Mouse (Mus musculus): ENCODE results near the gene Tbc1d30. TPM values are rescaled to one million over a fixed set of nuclear protein-coding genes. Genes with fewer than 3 reads are reported as not detected.
A peak's percentile ranks its signal among the peaks of the same experiment; 100 is the strongest.

Gene Tbc1d30
- polyA plus RNA-seq, 1 experiment from 2014 or later = 1.1 TPM

DNA sequence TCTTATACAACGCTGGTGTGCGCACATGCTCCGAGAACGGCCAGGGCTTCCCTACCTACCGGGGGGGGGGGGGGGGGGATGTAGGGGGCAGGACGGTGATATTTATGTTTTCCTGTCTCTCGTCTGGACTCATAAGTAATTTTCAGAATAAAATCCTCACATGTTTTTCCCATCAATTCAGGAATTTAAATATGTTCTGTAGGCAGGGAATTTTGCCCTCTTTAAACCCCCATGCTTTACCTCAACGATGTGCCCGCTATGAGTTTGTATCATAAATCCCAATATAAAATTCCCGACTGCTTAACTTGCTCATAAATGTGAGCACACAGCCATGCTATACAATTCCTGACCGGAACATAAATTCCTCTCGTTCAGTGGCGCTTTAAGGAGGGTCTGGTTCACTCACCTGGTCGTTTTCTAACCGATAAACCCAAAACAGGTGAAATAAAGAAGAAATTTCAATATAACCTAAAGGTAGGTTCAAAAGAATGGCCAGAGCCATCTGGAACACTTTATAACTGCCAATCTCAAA, 122.6 kb downstream of the Tbc1d30 start:
- no peak for ATAC-seq (ENCODE audit: insufficient number of reproducible peaks, low FRiP score, low TSS enrichment, low read depth)
- H3K27me3 ChIP-seq = no peaks in the 10 kb centered on the region
- H3K4me1 ChIP-seq = peaks cover 19% of the 10 kb centered on the region
- peak overlapping the region; percentile 67; the same call in 1 of the 2 replicates for H3K27ac ChIP-seq
- H3K9me3 ChIP-seq = no peaks in the 10 kb centered on the region
- 0 out of 2 replicates have a peak overlapping the region, but pooled peaks have one; percentile 28 for H3K4me2 ChIP-seq
- 28% methylated on average over 15 of the region's 15 CpGs for WGBS
- H3K4me3 ChIP-seq = no peak overlapping the region
- no peaks in the 10 kb centered on the region for H3K36me3 ChIP-seq
- H3K9ac ChIP-seq = no peak overlapping the region

DNA sequence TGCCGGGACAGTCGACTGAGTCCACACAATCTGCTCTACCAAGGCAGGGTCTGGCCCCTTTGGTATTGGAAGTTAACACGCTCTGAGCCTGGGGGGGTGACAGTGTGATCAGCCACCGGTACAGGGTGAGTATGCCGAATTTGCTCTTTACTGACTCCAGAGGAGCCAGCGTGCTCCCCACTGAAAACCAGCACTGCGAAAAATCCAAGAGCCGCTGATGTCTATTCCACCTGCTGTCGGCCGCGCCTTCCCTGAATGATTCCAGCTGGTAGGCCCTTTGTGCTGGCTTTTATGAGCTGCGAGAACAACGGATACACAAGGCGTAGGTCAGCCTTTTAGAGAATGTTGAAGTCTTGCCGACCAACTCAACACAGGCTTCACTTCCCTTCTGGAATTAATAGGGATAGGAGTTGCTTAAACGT, 123.1 kb downstream of the Tbc1d30 start:
- H3K9ac ChIP-seq = no peak overlapping the region
- H3K4me2 ChIP-seq = peak overlapping the region; percentile 28; the same call in 1 of the 2 replicates
- no peaks in the 10 kb centered on the region for H3K9me3 ChIP-seq
- H3K27ac ChIP-seq = peak overlapping the region; percentile 67; the same call in 1 of the 2 replicates
- H3K4me1 ChIP-seq = peaks cover 19% of the 10 kb centered on the region
- no peaks in the 10 kb centered on the region for H3K27me3 ChIP-seq
- ATAC-seq (ENCODE audit: insufficient number of reproducible peaks, low FRiP score, low TSS enrichment, low read depth) = peak; percentile 28
- H3K4me3 ChIP-seq = no peak overlapping the region
- 18% methylated on average over 16 of the region's 16 CpGs for WGBS
- no peaks in the 10 kb centered on the region for H3K36me3 ChIP-seq

DNA sequence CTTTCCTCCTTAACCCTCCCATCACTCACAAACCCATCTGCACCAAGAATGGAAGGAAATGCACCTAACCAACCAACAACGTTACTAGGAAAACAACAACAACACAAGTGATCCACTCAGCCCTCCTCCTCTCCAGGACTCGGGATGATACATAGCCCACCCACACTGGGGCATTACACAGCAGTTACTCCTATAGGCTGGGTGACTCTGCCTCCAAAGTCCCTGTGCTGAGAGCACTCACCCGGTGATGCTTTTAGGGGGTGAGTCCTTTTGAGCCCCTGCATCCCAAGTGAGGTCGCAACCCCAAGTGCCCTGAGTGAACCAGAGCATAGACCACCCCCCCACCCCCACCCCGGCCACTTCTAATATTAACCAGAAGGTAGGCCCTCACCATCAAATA, 123.7 kb downstream of the Tbc1d30 start:
- no peak overlapping the region for H3K4me3 ChIP-seq
- no peaks in the 10 kb centered on the region for H3K9me3 ChIP-seq
- H3K27ac ChIP-seq = peak overlapping the region; percentile 67; the same call in 1 of the 2 replicates
- 52% methylated on average over 5 of the region's 5 CpGs for WGBS
- no peaks in the 10 kb centered on the region for H3K36me3 ChIP-seq
- no peak overlapping the region for H3K4me2 ChIP-seq
- ATAC-seq (ENCODE audit: insufficient number of reproducible peaks, low FRiP score, low TSS enrichment, low read depth) = no peak
- no peak overlapping the region for H3K9ac ChIP-seq
- H3K4me1 ChIP-seq = peaks cover 19% of the 10 kb centered on the region
- H3K27me3 ChIP-seq = no peaks in the 10 kb centered on the region

DNA sequence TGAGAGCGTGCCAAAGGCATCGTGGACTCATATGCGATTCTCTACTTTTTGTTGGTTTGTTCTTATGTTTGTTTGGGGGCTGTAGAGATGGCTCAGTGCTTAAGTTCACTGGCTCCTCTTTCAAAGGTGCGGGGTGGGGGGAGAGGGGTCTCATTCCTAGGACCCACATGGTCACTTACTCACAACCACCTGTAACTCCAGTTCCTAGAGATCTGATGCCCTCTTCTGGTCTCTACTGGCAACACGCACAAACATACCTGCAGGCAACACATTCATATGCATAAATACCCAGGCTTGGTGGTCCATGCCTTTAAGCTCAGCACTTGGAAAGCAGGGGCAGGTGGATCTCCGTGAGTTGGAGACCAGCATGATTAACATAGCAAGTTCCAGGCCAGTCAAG, 125.4 kb downstream of the Tbc1d30 start:
- Histone ChIP-seq H3K4me3 (no peak overlapping the region), H3K4me1 (peaks cover 19% of the 10 kb centered on the region), H3K27me3 (no peaks in the 10 kb centered on the region), H3K4me2 (no peak overlapping the region), H3K36me3 (no peaks in the 10 kb centered on the region), H3K9ac (no peak overlapping the region), H3K9me3 (no peaks in the 10 kb centered on the region), H3K27ac (no peak overlapping the region)
- no peak for ATAC-seq (ENCODE audit: insufficient number of reproducible peaks, low FRiP score, low TSS enrichment, low read depth)
- 81% methylated on average over 6 of the region's 6 CpGs for WGBS

DNA sequence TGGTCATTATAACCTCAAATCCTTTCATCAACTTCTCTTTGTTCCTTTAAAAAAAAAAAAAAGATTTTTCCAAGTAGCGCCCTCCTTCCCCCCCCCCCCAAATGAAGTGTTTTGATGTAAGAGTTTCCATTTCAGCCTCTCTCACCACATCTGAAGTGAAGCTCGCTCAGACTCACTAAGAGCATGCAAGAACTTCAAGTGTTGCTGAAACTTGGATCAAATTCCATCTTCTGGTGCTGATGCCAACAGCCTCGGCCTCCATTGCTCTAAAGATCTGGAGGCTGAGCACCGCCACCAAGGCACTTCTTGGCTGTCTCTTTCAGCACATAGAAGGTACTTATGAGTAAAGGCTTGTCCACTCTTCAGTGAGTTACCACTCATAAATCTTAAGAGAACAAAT, 128.2 kb downstream of the Tbc1d30 start:
- no peak overlapping the region for H3K27ac ChIP-seq
- H3K36me3 ChIP-seq = no peaks in the 10 kb centered on the region
- no peak overlapping the region for H3K9ac ChIP-seq

DNA sequence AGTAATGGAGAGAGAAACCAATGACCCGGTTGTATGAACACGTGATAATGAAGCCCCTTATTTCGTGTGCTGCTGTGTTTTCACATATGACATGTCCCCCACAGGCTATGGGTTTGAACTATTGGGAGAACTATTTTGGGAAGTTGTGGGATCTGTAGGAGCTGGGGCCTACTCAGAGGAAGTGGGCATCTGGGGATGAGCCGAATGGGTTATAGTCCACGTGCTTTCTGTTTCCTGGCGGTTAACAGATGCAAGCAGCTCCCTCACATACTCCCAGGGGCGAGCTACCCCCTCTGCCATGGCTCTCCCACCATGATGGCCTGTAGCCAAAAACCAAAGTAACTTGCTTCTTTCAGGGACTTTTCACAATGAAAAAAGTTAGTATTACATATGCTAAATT, 132.5 kb downstream of the Tbc1d30 start:
- no peak overlapping the region for H3K27ac ChIP-seq
- H3K4me1 ChIP-seq = no peaks in the 10 kb centered on the region
- no peaks in the 10 kb centered on the region for H3K27me3 ChIP-seq
- H3K9me3 ChIP-seq = no peaks in the 10 kb centered on the region
- 83% methylated on average over 7 of the region's 7 CpGs for WGBS
- no peaks in the 10 kb centered on the region for H3K36me3 ChIP-seq
- no peak for ATAC-seq (ENCODE audit: insufficient number of reproducible peaks, low FRiP score, low TSS enrichment, low read depth)
- no peak overlapping the region for H3K4me3 ChIP-seq
- no peak overlapping the region for H3K4me2 ChIP-seq
- H3K9ac ChIP-seq = no peak overlapping the region

More for the DNA sequence above, 128.2 kb downstream of the Tbc1d30 start:
- H3K4me2 ChIP-seq = no peak overlapping the region
- H3K9me3 ChIP-seq = no peaks in the 10 kb centered on the region
- WGBS = 69% methylated on average over 4 of the region's 4 CpGs
- no peak for ATAC-seq (ENCODE audit: insufficient number of reproducible peaks, low FRiP score, low TSS enrichment, low read depth)
- no peak overlapping the region for H3K4me3 ChIP-seq
- H3K27me3 ChIP-seq = no peaks in the 10 kb centered on the region
- H3K4me1 ChIP-seq = peaks cover 7% of the 10 kb centered on the region; the same call in 1 of the 2 replicates

DNA sequence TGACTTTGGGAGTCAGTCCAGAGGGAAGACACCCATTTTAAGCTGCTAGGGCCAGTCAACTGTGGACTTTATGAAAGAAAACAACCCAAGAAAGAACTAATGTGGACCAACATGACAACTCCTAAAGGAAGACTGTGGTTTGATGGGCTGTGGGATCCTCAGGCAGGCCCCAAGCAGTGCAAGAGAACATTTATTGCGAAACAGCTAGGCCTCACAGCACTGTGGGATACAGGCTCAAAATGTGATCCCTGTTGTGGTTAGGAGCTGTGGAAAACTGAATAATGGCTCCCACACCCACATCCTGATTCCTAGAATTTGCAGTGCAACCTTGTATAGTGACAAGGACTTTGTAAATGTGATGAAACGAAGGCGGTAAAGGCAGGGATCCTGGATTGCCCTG, 134.3 kb downstream of the Tbc1d30 start:
- Histone ChIP-seq H3K4me3 (no peak overlapping the region), H3K9me3 (no peaks in the 10 kb centered on the region), H3K27ac (no peak overlapping the region), H3K27me3 (no peaks in the 10 kb centered on the region), H3K4me2 (no peak overlapping the region), H3K4me1 (no peaks in the 10 kb centered on the region), H3K36me3 (no peaks in the 10 kb centered on the region), H3K9ac (no peak overlapping the region)
- 78% methylated on average over 3 of the region's 3 CpGs for WGBS
- no peak for ATAC-seq (ENCODE audit: insufficient number of reproducible peaks, low FRiP score, low TSS enrichment, low read depth)

Other genes with a start within 250 kb of the Tbc1d30 start
- 46.0 and 47.6 TPM in 2 replicates for gene Gns, start 13.8 kb upstream of the Tbc1d30 start, polyA plus RNA-seq (2015; fragmentation: Nextera tagmentation; extraction: Ambion mirVana)
- 17.3 and 17.8 TPM in 2 replicates for gene Rassf3, start 125.1 kb upstream of the Tbc1d30 start, polyA plus RNA-seq (2015; fragmentation: Nextera tagmentation; extraction: Ambion mirVana)
- 31.1 and 32.5 TPM in 2 replicates for gene Tbk1, start 235.5 kb upstream of the Tbc1d30 start, polyA plus RNA-seq (2015; fragmentation: Nextera tagmentation; extraction: Ambion mirVana)